Mouse (Mus musculus): Measurements from ENCODE around the gene Lrfn1. TPM values are rescaled to one million over a fixed set of nuclear protein-coding genes. Genes with fewer than 3 reads are reported as not detected.

Lrfn1 gene
- polyA plus RNA-seq, 1 experiment: 1.4 TPM

DNA sequence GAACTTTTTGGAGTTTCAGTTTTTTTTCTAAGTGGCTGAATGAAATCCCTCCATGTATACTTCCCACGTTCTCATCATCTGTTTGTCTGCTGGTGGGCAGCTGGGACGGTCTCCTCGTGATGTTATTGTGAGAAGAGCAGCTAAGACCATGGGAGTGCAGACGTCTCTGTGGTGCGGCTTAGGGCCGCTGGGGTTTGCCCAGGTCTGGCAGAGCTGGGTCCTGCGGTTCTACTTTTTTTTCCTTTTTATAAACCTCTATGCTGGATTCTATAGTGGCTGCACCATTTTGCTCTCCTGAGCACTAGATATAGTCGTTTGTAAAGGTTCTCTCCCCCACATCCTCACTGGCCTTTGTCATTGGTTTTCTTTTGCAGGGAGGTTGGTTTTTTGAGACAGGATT is 59.7 kb downstream of the Lrfn1 start:
- Histone ChIP-seq H3K4me1 (ENCODE audit: control insufficient read depth, insufficient read depth, insufficient read length, low read length) (no peaks in the 10 kb centered on the region), H3K4me3 (ENCODE audit: low read depth, low read length) (no peak overlapping the region), H3K27me3 (ENCODE audit: control insufficient read depth, insufficient read depth, low read length) (no peaks in the 10 kb centered on the region), H3K36me3 (ENCODE audit: control insufficient read depth, insufficient read depth, low read length) (no peaks in the 10 kb centered on the region), H3K27ac (ENCODE audit: insufficient read depth, low read depth, low read length) (no peak overlapping the region)
- WGBS: 72% methylated on average over 8 of the region's 8 CpGs
- TF ChIP-seq CTCF (IDR thresholded peaks at IDR 0.05; ENCODE audit: extremely low read depth, insufficient read length, insufficient replicate concordance, low read depth, low read length): no peak
- no peak for TF ChIP-seq POLR2A (IDR thresholded peaks at IDR 0.05; ENCODE audit: low read depth, low read length)

Other genes starting within 250 kb of the Lrfn1 start
- gene Eid2, start 184.1 kb upstream of the Lrfn1 start, polyA plus RNA-seq (2012; rRNA removed): 1.1 and 2.3 TPM in 2 replicates
- 3.9 and 5.8 TPM in 2 replicates for gene Eid2b, start 174.2 kb upstream of the Lrfn1 start, polyA plus RNA-seq (2012; rRNA removed)
- gene Selenov, start 160.8 kb upstream of the Lrfn1 start, polyA plus RNA-seq (2012; rRNA removed): not detected in 2 replicates
- gene Dll3, start 149.7 kb upstream of the Lrfn1 start, polyA plus RNA-seq (2012; rRNA removed): 0.44 and 2.4 TPM in 2 replicates
- gene Timm50, start 139.9 kb upstream of the Lrfn1 start, polyA plus RNA-seq (2012; rRNA removed): 37.3 and 62.7 TPM in 2 replicates
- 58.8 and 104 TPM in 2 replicates for gene Supt5, start 113.2 kb upstream of the Lrfn1 start, polyA plus RNA-seq (2012; rRNA removed)
- 877 and 996 TPM in 2 replicates for gene Rps16, start 101.3 kb upstream of the Lrfn1 start, polyA plus RNA-seq (2012; rRNA removed)
- gene Plekhg2, start 79.4 kb upstream of the Lrfn1 start, polyA plus RNA-seq (2012; rRNA removed): 22.9 and 58.2 TPM in 2 replicates
- gene Zfp36, start 71.7 kb upstream of the Lrfn1 start, polyA plus RNA-seq (2012; rRNA removed): 85.4 and 196 TPM in 2 replicates
- gene Med29, start 59.3 kb upstream of the Lrfn1 start, polyA plus RNA-seq (2012; rRNA removed): 36.5 and 58.0 TPM in 2 replicates
- gene Paf1, start 59.0 kb upstream of the Lrfn1 start, polyA plus RNA-seq (2012; rRNA removed): 27.6 and 67.1 TPM in 2 replicates
- gene Gmfg, start 14.5 kb upstream of the Lrfn1 start, polyA plus RNA-seq (2012; rRNA removed): 5.6 and 7.0 TPM in 2 replicates
- not detected in 2 replicates for gene Ifnl2, start 58.5 kb downstream of the Lrfn1 start, polyA plus RNA-seq (2012; rRNA removed)
- not detected in 2 replicates for gene Ifnl3, start 70.9 kb downstream of the Lrfn1 start, polyA plus RNA-seq (2012; rRNA removed)
- 32.7 and 16,759 TPM in 2 replicates for gene Sycn, start 88.9 kb downstream of the Lrfn1 start, polyA plus RNA-seq (2012; rRNA removed)
- gene Nccrp1, start 95.3 kb downstream of the Lrfn1 start, polyA plus RNA-seq (2012; rRNA removed): 0.14 and 2.8 TPM in 2 replicates
- gene Samd4b, start 146.2 kb downstream of the Lrfn1 start, polyA plus RNA-seq (2012; rRNA removed): 43.4 and 82.0 TPM in 2 replicates
- gene Pak4, start 146.2 kb downstream of the Lrfn1 start, polyA plus RNA-seq (2012; rRNA removed): 50.3 and 112 TPM in 2 replicates
- 0.66 TPM in 1 of 2 replicates, not detected in the other for gene Acp7, start 179.4 kb downstream of the Lrfn1 start, polyA plus RNA-seq (2012; rRNA removed)
- 1.2 and 1.7 TPM in 2 replicates for gene Fbxo27, start 240.9 kb downstream of the Lrfn1 start, polyA plus RNA-seq (2012; rRNA removed)

Measured in small intestine, adult 2 months (tissue).